Mouse (Mus musculus) Patski (cell line): Measurements from ENCODE around the gene Mvb12b. TPM values are rescaled to one million over a fixed set of nuclear protein-coding genes. Genes with fewer than 3 reads are reported as not detected.

ENCODE experiments used
- ATAC-seq: fragments of 100-300 bp; one replicate; pipeline ENCODE4 v1.8.0; 2021
- CTCF ChIA-PET: fragments of 350-600 bp; sonication (Branson Sonifier 250); formaldehyde crosslinking; loops from one replicate; lab custom pipeline; 2022; ENCODE audit warnings: inconsistent platforms; lab: Charles Lee
- POLR2A ChIA-PET: fragments of 350-600 bp; sonication (Branson Sonifier 250); formaldehyde crosslinking; loops from one replicate; lab custom pipeline; 2022; ENCODE audit warnings: antibody characterized with exemption, inconsistent platforms; lab: Charles Lee
- DNase-seq: peaks from one replicate; pipeline ENCODE4 v3.0.0-alpha.2; 2011; ENCODE audit warnings: low read depth, low spot score
- H3K27me3 ChIP-seq: fragments of 371-371 bp; one replicate; pipeline ENCODE4 v1.5.1; 2021
- CTCF ChIP-seq: fragments of 100-300 bp; IDR thresholded peaks from one replicate; pipeline ENCODE4 v1.5.1; 2021
- in situ Hi-C: fragments of 300-500 bp; cut with MboI; formaldehyde crosslinking; loops from 3 replicates; pipeline ENCODE4 v1.11.1; 2018; ENCODE audit warnings: low pct_unique_long_range_greater_than_20kb, mixed read lengths
- polyA plus RNA-seq: library from polyadenylated mRNA; unstranded; gene quantifications from one replicate; pipeline ENCODE4 v1.2.3, GENCODE M21; 2021

Gene Mvb12b
- polyA plus RNA-seq, 1 experiment from 2014 or later, result 45.8 TPM

DNA sequence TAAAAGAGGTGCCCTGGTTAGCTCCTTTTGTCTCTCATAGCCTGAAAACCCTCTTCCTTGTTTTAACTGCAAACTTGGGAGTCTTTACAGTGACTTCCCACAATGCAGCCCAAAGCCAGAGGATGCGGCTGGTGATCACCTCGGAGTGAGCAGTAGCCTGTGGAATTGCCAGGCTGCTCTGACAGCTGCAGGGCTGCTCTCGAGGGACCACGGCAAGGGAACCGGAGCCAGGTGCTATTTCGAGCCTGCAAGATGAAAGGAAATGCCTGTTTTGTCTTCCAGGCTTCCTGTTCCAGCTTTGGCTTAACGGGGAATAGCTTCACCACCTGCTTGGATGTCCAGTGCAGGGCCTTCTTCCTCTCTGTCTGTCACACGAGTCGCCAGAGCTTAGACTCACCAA, 115.3 kb downstream of the Mvb12b start:
- no peak for TF ChIP-seq CTCF
- no peaks in the 10 kb centered on the region for H3K27me3 ChIP-seq
- in situ Hi-C loops, result loop anchor here (25.0 kb wide), 2 partner anchors 590 to 1490 kb away; partner anchors contain the start of genes Gsn and Pbx3
- ChIA-PET CTCF (no interaction called here), POLR2A (no interaction called here)
- ATAC-seq, result no peak
- DNase-seq, result no peak

DNA sequence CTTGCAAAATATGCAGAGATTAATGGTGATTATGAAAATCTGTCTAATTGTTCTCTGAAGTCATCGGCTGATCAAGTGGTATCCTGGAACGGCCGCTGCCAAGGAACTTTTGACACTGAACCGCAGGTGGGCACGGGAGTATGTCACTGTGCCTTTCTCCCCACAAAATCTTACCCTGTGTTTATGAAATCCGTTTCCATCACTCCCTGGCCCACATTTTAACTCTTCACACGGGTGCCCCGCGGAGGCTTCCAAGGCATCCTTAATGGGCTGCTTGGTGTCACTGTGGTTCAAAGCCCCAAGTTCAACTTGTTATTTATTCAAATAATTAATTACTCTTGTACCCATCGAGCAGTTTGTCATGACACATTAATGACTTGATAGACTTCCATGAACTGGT, 116.4 kb downstream of the Mvb12b start:
- H3K27me3 ChIP-seq, result no peaks in the 10 kb centered on the region
- CTCF ChIA-PET, result interaction anchor here (0.6 kb wide), 1 partner anchor 8 kb away, joined by 3 read pairs; no protein-coding TSS in a partner anchor
- TF ChIP-seq CTCF, result no peak
- POLR2A ChIA-PET, result no interaction called here
- DNase-seq (no peak), ATAC-seq (no peak)
- in situ Hi-C loops, result loop anchor here (25.0 kb wide), 2 partner anchors 591 to 1491 kb away; partner anchors contain the start of genes Gsn and Pbx3

DNA sequence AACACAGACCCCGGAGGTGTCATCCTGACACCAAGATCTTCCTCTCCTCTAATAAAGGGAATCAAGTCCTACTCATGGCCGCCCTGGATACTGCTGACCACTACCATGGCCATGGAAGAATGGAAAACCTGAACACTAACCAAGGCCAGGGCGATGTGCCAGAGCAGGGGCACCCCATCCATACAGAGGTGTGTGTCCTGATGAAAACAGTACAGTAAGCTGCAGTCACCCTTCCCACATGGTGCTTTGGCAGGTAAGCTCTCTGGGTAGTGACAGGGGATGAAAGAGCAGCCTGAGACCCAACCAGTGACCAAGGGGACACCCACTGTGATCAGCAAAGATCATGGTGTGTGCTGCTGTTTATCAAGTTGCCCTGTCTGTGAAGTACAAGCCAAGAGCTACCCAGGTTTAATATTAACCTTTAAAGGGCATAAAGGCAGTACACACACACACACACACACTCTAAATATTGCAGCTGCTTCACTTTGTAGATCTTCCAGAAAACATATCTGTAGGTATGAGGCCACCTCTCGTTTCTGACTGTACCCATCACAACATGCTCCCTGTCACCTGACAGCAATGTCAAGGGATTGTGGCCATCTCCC, 117.1 kb downstream of the Mvb12b start:
- DNase-seq (no peak), ATAC-seq (no peak)
- in situ Hi-C loops, result loop anchor here (25.0 kb wide), 2 partner anchors 592 to 1492 kb away; partner anchors contain the start of genes Gsn and Pbx3
- no peaks in the 10 kb centered on the region for H3K27me3 ChIP-seq
- CTCF ChIA-PET, result no interaction called here
- no peak for TF ChIP-seq CTCF
- POLR2A ChIA-PET, result no interaction called here

DNA sequence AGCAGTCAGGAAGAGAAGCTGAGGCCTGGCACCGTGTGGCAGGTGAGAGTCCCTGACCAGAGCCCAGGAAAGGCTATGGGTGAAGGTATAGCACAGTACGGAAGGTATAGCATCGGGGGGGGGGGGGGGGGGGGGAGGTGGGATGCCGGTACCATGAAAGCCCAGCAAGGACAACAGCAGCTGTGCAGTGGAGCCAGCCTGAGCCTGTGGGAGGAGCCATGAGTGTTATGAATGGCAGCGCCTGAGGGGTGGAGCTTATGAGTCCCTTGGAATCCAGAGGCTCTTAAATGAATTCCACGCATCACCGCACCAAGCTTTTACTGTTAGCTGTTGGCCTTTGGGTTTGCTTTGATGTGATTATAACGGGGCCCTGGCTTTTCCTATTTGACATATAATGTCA, 123.3 kb downstream of the Mvb12b start:
- ATAC-seq (no peak), DNase-seq (no peak)
- no peaks in the 10 kb centered on the region for H3K27me3 ChIP-seq
- TF ChIP-seq CTCF, result no peak
- in situ Hi-C loops, result loop anchor here (25.0 kb wide), 2 partner anchors 598 to 1498 kb away; partner anchors contain the start of genes Gsn and Pbx3
- POLR2A ChIA-PET, result no interaction called here
- CTCF ChIA-PET, result interaction anchor here (0.8 to 1.5 kb wide), 4 partner anchors 9 to 83 kb away, joined by 3 to 5 read pairs (median 3); no protein-coding TSS in a partner anchor

DNA sequence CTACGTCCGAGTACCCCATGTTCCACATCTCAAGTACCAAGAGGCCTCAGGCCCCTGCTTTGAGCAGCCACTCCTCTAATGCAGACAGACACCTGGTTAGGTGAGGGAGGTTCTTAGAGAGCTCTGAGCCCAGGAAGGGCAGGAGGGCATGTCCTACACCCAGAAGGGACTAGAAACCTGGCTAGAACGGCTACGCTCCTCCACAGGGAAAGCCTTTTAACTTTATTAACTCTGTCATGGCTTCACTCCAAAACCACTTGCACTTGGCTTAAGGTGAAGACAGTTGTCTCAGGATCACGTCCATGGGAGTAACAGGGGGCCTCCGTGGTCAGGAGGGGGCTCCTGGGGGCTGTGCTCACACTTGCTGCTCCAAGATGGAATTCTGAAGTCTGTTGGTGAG, 125.5 kb downstream of the Mvb12b start:
- TF ChIP-seq CTCF, result no peak
- no peaks in the 10 kb centered on the region for H3K27me3 ChIP-seq
- in situ Hi-C loops, result loop anchor here (25.0 kb wide), 2 partner anchors 600 to 1500 kb away; partner anchors contain the start of genes Gsn and Pbx3
- CTCF ChIA-PET, result interaction anchor here (0.7 to 1.0 kb wide), 2 partner anchors 14 to 60 kb away, joined by 3 read pairs; no protein-coding TSS in a partner anchor
- ATAC-seq, result no peak
- POLR2A ChIA-PET, result interaction anchor here (0.6 to 1.4 kb wide), 3 partner anchors 12 to 574 kb away, joined by 3 to 8 read pairs (median 3); no protein-coding TSS in a partner anchor
- no peak for DNase-seq

DNA sequence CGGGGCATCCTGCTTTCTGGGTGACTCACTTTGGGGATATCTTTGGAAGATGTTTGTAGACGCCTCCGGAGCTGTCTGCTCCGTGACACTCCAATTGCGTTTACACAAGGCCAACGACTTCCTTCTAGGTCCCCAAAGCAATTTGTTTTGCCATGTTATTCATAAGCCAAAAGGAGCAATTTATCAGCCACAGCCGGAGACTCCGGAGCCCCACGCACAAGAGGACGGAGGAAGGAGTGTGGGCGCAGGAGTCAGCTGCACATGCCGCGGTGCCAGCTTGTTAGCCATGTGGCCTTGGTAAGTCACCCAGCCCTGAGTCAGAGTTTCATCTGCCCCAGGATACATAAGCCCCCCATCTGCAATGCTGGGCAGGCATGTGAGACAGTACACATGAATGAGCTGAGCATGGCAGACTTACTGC, 127.2 kb downstream of the Mvb12b start:
- ChIA-PET CTCF (interaction anchor here (0.8 to 1.0 kb wide), 2 partner anchors 10 to 13 kb away, joined by 3 to 4 read pairs; no protein-coding TSS in a partner anchor), POLR2A (interaction anchor here (0.5 to 1.0 kb wide), 5 partner anchors 13 to 460 kb away, joined by 3 to 5 read pairs (median 3); no protein-coding TSS in a partner anchor)
- in situ Hi-C loops, result loop anchor here (25.0 kb wide), 2 partner anchors 602 to 1502 kb away; partner anchors contain the start of genes Gsn and Pbx3
- H3K27me3 ChIP-seq, result no peaks in the 10 kb centered on the region
- peak; percentile 92 for DNase-seq
- no peak for TF ChIP-seq CTCF
- peak; percentile 77 for ATAC-seq

DNA sequence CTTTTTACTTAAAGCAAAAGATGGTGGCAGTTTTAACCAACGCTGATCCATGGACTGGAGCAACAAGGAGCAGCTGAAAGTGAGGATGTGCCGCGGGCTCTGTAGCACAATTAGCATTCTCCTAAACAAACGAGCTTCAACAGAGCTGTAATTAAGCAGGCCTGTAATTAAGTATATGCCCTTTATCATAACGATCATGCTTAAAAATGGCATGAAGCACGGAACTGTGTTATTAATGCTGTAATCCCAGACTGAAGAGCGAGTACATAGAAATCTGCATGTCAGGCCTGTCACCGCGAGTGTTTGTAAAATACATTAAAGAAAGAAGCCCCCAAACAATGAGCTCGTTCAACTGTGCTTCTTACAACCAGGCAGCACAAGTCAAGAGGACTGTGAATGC, 128.3 kb downstream of the Mvb12b start:
- no peak for TF ChIP-seq CTCF
- ChIA-PET POLR2A (interaction anchor here (0.8 kb wide), 1 partner anchor 12 kb away, joined by 3 read pairs; no protein-coding TSS in a partner anchor), CTCF (interaction anchor here (1.4 kb wide), 1 partner anchor 12 kb away, joined by 5 read pairs; no protein-coding TSS in a partner anchor)
- in situ Hi-C loops, result loop anchor here (10.0 to 25.0 kb wide), 3 partner anchors 603 to 1503 kb away; partner anchors contain the start of genes Gsn and Pbx3
- ATAC-seq (no peak), DNase-seq (no peak)
- H3K27me3 ChIP-seq, result no peaks in the 10 kb centered on the region

DNA sequence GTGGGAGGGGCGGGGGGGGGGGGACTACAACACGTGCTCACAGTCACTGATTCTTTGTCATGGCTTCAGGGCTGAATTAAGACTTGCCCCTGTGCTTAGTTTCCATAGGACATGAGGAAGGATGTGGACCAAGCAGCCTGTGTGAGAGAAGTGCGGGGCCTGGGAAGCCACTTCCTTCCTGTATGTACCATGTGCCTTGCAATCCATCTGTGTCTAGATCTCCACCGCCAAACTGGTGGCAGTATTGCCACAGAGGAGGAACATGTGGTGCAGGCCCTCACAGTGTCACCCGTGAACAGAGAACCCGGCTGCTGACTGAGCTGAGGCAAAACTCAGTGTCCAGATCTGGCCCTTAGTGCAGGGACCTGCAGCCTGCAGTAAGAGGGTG, 132.1 kb downstream of the Mvb12b start:
- ChIA-PET CTCF (interaction anchor here (1.4 kb wide), 1 partner anchor 9 kb away, joined by 9 read pairs; no protein-coding TSS in a partner anchor), POLR2A (interaction anchor here (1.0 to 1.5 kb wide), 3 partner anchors 8 to 36 kb away, joined by 3 to 6 read pairs (median 4); no protein-coding TSS in a partner anchor)
- in situ Hi-C loops, result loop anchor here (10.0 to 25.0 kb wide), 3 partner anchors 607 to 1507 kb away; partner anchors contain the start of genes Gsn and Pbx3

DNA sequence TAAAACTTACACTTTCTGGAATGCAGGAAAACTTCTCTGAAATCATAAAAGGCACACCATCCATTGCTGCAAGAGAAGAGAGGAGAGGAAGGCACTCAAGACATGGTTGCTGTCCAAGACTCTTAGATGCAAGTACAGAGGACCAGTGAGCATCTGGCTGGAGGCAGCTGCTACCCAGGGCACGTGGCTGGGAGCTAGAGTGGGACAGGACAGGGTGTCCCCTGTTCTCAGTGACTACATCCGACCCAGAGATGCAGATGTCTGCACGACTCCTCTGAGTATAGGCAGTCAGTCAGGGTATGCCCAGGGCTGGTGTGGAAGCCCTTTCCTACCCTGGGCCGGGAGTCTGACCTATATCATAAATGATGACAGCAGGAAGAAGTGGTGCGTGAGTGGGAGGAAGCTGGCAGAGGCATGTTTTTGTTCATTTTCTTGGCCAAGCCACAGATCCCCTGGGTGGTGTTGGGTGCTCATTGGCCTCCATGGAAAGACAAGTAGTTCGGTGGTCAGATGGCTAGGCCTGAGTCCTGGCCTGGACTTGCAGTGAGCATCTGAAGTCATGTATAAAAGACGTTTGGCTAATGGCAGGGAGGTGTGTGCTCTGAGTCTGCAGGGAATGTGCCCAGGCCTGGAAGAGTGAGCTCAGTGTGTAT, 132.6 kb downstream of the Mvb12b start:
- POLR2A ChIA-PET, result interaction anchor here (1.5 kb wide), 1 partner anchor 36 kb away, joined by 4 read pairs; no protein-coding TSS in a partner anchor
- CTCF ChIA-PET, result no interaction called here
- DNase-seq (peak; percentile 80), ATAC-seq (peak; percentile 32)
- in situ Hi-C loops, result loop anchor here (10.0 to 25.0 kb wide), 3 partner anchors 607 to 1507 kb away; partner anchors contain the start of genes Gsn and Pbx3
- H3K27me3 ChIP-seq, result no peaks in the 10 kb centered on the region
- TF ChIP-seq CTCF, result no peak

More for the DNA sequence above, 132.1 kb downstream of the Mvb12b start:
- DNase-seq (no peak), ATAC-seq (no peak)
- no peaks in the 10 kb centered on the region for H3K27me3 ChIP-seq
- no peak for TF ChIP-seq CTCF

DNA sequence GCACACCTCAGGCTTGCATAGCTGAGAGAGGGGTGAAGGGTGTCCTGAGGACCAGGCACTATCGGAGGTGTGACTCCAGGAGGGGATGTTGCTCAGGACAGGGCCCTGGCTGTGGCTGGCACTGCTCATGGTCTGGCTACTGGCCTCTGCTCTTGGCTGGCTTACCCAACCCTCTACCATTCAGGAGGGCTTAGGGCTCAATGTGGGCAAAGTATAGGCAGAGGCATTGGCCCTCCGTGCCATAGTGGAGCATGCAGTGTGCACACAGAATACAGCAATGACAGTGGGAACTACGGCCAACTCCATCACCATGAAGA, 133.5 kb downstream of the Mvb12b start:
- TF ChIP-seq CTCF, result no peak
- CTCF ChIA-PET, result no interaction called here
- H3K27me3 ChIP-seq, result no peaks in the 10 kb centered on the region
- no peak for DNase-seq
- POLR2A ChIA-PET, result interaction anchor here (0.6 kb wide), 1 partner anchor 305 kb away, joined by 3 read pairs; no protein-coding TSS in a partner anchor
- ATAC-seq, result peak; percentile 42
- in situ Hi-C loops, result loop anchor here (10.0 to 25.0 kb wide), 3 partner anchors 608 to 1508 kb away; partner anchors contain the start of genes Gsn and Pbx3
